Mouse (Mus musculus) testis, adult 2 months (tissue): ENCODE measurements around the gene Smim27.

ENCODE experiments used
- CTCF ChIP-seq: fragments of 200-500 bp; IDR thresholded peaks from 2 replicates; pipeline ENCODE4 v1.5.1; 2012; ENCODE audit warnings: low read depth, mild to moderate bottlenecking, inconsistent platforms, low read length, moderate library complexity; ENCODE audit not compliant: control insufficient read depth, insufficient read depth, insufficient replicate concordance
- POLR2A ChIP-seq: fragments of 200-500 bp; IDR thresholded peaks from 2 replicates; pipeline ENCODE4 v1.6.1; 2012; ENCODE audit warnings: low read depth, mild to moderate bottlenecking, inconsistent platforms, low read length, moderate library complexity; ENCODE audit not compliant: control insufficient read depth

GRCm38 (mm10) chr4:40240272-40240744, 29.1 kb upstream of the Smim27 start:
- TF ChIP-seq CTCF, result no peak
- TF ChIP-seq POLR2A, result no peak
